Comparison of ENCODE assay signal across 41 mouse cellular contexts in genomic region chr8:65107936-65108718, GRCm38 (mm10). TPM values are rescaled to one million over a fixed set of nuclear protein-coding genes. Genes with fewer than 3 reads are reported as not detected.
"Had no signal": no experiment of that assay in that cellular context is flagged by ENCODE, and none has a peak within 500 bp of the region (broad histone marks: within the 10 kb centered on the region; RNA-seq: fewer than 3 reads in every experiment).

No protein-coding gene starts in this region.

- H3K4me3 ChIP-seq: gastrocnemius, adult 2 months; heart, embryonic 10.5 days; heart, embryonic 12.5 days; hindbrain, embryonic 10.5 days; hindbrain, embryonic 12.5 days; intestine, embryonic 15.5 days; kidney, embryonic 15.5 days; left cerebral cortex, adult 2 months; limb, embryonic 10.5 days; limb, embryonic 12.5 days had no signal

- H3K27ac ChIP-seq: gastrocnemius, adult 2 months; heart, embryonic 10.5 days; hindbrain, embryonic 10.5 days; hindbrain, embryonic 12.5 days; hindbrain, embryonic 14.5 days; intestine, embryonic 15.5 days; kidney, embryonic 15.5 days; kidney, postnatal 0 days; left cerebral cortex, adult 2 months; limb, embryonic 10.5 days; limb, embryonic 12.5 days had no signal

- DNase-seq: gastrocnemius, adult 2 months; gastrocnemius, postnatal 10 days; gastrocnemius, postnatal 25 days; heart, adult 18-20 months; heart, postnatal 10 days; heart, postnatal 4 days; kidney, adult 11 months; kidney, adult 2 months; kidney, adult 9 months; kidney, postnatal 14 days; kidney, postnatal 36 days; layer of hippocampus, adult 9-11 months; layer of hippocampus, postnatal 36 days; liver had no signal

- H3K9me3 ChIP-seq: heart, embryonic 10.5 days; heart, embryonic 12.5 days; hindbrain, embryonic 10.5 days; hindbrain, embryonic 12.5 days; intestine, embryonic 15.5 days; kidney, embryonic 15.5 days; limb, embryonic 10.5 days; limb, embryonic 12.5 days had no signal

- H3K36me3 ChIP-seq: heart, embryonic 10.5 days; heart, embryonic 12.5 days; hindbrain, embryonic 10.5 days; hindbrain, embryonic 12.5 days; intestine, embryonic 15.5 days; kidney, embryonic 15.5 days; limb, embryonic 10.5 days; limb, embryonic 12.5 days had no signal

- H3K4me2 ChIP-seq: heart, embryonic 12.5 days; hindbrain, embryonic 12.5 days; hindbrain, embryonic 14.5 days; intestine, embryonic 15.5 days; kidney, embryonic 15.5 days; limb, embryonic 12.5 days had no signal

- H3K27me3 ChIP-seq: heart, embryonic 12.5 days; hindbrain, embryonic 12.5 days; intestine, embryonic 15.5 days; kidney, embryonic 15.5 days; limb, embryonic 12.5 days had no signal

- H3K9ac ChIP-seq: heart, embryonic 12.5 days; hindbrain, embryonic 12.5 days; hindbrain, embryonic 14.5 days; intestine, embryonic 15.5 days; kidney, embryonic 15.5 days; limb, embryonic 12.5 days had no signal

- H3K4me1 ChIP-seq: heart, embryonic 10.5 days; heart, embryonic 12.5 days; hindbrain, embryonic 10.5 days; hindbrain, embryonic 12.5 days; intestine, embryonic 15.5 days; kidney, embryonic 15.5 days; limb, embryonic 10.5 days; limb, embryonic 12.5 days had no signal

- ATAC-seq: hindbrain, embryonic 16.5 days; inflammation-experienced regulatory T-cells, adult 6 months; intestine, embryonic 15.5 days had no signal

RNA-seq across cellular contexts. Expression of gene BC030870, which starts 21.2 kb away (rescaled TPM):
- total RNA-seq: gastrocnemius, adult 2 months; gastrocnemius, postnatal 10 days; gastrocnemius, postnatal 25 days; gastrocnemius, postnatal 4 days; granulocyte monocyte progenitor cell, adult 5-6 weeks; heart, adult 8-10 months; heart, postnatal 10 days; heart, postnatal 25 days; heart, postnatal 4 days; layer of hippocampus, adult 18-20 months; layer of hippocampus, adult 8-10 months; layer of hippocampus, postnatal 14 days; layer of hippocampus, postnatal 36 days; left cerebral cortex, adult 2 months; left cerebral cortex, postnatal 14 days; left cerebral cortex, postnatal 36 days had no signal
- polyA plus RNA-seq: frontal cortex, adult 2 months; heart, embryonic 10.5 days; heart, embryonic 12.5 days; heart, embryonic 14.5 days; hindbrain, embryonic 10.5 days; hindbrain, embryonic 12.5 days; hindbrain, embryonic 14.5 days; hindbrain, embryonic 16.5 days; inflammation-experienced regulatory T-cells, adult 6 months; limb, embryonic 10.5 days; limb, embryonic 12.5 days had no signal

RNA-seq across cellular contexts. Expression of gene Gm10663, which starts 33.3 kb away (rescaled TPM):
- total RNA-seq: gastrocnemius, adult 2 months; gastrocnemius, postnatal 10 days; gastrocnemius, postnatal 25 days; gastrocnemius, postnatal 4 days; granulocyte monocyte progenitor cell, adult 5-6 weeks; heart, adult 18-20 months; heart, adult 8-10 months; heart, postnatal 10 days; heart, postnatal 25 days; heart, postnatal 4 days; layer of hippocampus, adult 18-20 months; layer of hippocampus, adult 8-10 months; layer of hippocampus, postnatal 14 days; layer of hippocampus, postnatal 36 days; left cerebral cortex, adult 2 months; left cerebral cortex, postnatal 14 days; left cerebral cortex, postnatal 36 days had no signal
- polyA plus RNA-seq: frontal cortex, adult 2 months; heart, embryonic 10.5 days; heart, embryonic 12.5 days; heart, embryonic 14.5 days; heart, embryonic 16.5 days; hindbrain, embryonic 10.5 days; hindbrain, embryonic 12.5 days; hindbrain, embryonic 14.5 days; hindbrain, embryonic 16.5 days; inflammation-experienced regulatory T-cells, adult 6 months; intestine, embryonic 15.5 days; kidney, adult 2 months; kidney, embryonic 15.5 days; kidney, postnatal 0 days; large intestine, adult 2 months; limb, embryonic 10.5 days; limb, embryonic 12.5 days; limb, embryonic 14.5 days had no signal
